Mouse (Mus musculus): ENCODE results near the gene Pgd. TPM values are rescaled to one million over a fixed set of nuclear protein-coding genes. Genes with fewer than 3 reads are reported as not detected.

Gene Pgd
- polyA plus RNA-seq, 1 experiment from 2014 or later: 100 TPM

DNA sequence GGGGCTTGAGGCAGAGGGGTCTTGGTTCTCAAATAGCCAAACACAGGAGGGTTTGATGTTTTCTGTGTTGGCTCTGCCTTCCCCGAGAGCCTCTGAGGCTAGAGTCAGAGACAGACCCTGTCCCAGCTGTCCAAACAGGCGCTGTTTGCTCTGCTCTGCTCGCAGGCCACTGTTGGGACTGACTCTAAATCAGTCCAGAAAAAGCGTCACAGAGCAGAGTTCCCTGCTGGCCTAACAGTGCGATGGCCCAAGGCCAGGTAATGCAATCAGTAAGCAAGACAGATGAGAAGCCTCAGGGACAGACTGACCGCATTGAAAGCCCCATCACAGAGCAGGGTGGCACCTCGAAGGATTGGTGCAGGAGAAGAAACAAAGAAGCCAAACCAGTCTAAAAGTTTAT, 17.0 kb downstream of the Pgd start:
- Histone ChIP-seq H3K9me3 (no peaks in the 10 kb centered on the region), H3K4me1 (peaks cover 8% of the 10 kb centered on the region; the same call in 1 of the 2 replicates), H3K4me2 (no peak overlapping the region), H3K4me3 (no peak overlapping the region), H3K27ac (0 out of 2 replicates have a peak overlapping the region, but pooled peaks have one; percentile 11), H3K27me3 (no peaks in the 10 kb centered on the region), H3K36me3 (peaks cover 56% of the 10 kb centered on the region), H3K9ac (no peak overlapping the region)
- no peak for ATAC-seq (ENCODE audit: insufficient number of reproducible peaks, insufficient read depth, low FRiP score, low TSS enrichment, low read depth)
- WGBS: 76% methylated on average over 7 of the region's 7 CpGs

DNA sequence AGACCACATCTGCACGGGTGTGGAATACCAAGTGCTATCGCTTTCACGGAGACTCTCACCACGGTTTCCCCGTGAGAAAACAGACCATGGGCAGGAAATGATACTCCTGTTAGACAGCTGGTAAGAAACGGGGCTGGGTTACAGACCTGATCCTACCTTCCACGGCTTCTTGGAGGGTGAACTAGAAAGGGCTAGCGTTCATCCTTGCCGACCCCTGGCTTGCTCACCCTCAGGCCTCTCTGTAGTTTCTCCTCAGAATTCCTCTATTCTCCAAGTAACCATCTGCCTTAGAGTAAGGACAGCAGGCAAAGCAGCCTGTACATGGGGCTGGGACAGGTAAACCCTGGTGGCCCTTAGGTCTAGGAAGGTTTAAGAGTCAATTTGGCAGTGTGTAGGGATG, 17.4 kb downstream of the Pgd start:
- Histone ChIP-seq H3K27ac (0 out of 2 replicates have a peak overlapping the region, but pooled peaks have one; percentile 11), H3K4me1 (peaks cover 8% of the 10 kb centered on the region; the same call in 1 of the 2 replicates), H3K9me3 (no peaks in the 10 kb centered on the region), H3K27me3 (no peaks in the 10 kb centered on the region), H3K4me3 (no peak overlapping the region), H3K4me2 (no peak overlapping the region), H3K9ac (no peak overlapping the region), H3K36me3 (peaks cover 52% of the 10 kb centered on the region)
- 73% methylated on average over 9 of the region's 9 CpGs for WGBS
- no peak for ATAC-seq (ENCODE audit: insufficient number of reproducible peaks, insufficient read depth, low FRiP score, low TSS enrichment, low read depth)

- H3K4me2 ChIP-seq: no peak overlapping the region
- H3K4me1 ChIP-seq: peaks cover 8% of the 10 kb centered on the region; the same call in 1 of the 2 replicates
- H3K9me3 ChIP-seq: no peaks in the 10 kb centered on the region
- H3K4me3 ChIP-seq: no peak overlapping the region
- H3K27ac ChIP-seq: no peak overlapping the region
- no peak overlapping the region for H3K9ac ChIP-seq
- 71% methylated on average over 4 of the region's 4 CpGs for WGBS
- H3K27me3 ChIP-seq: no peaks in the 10 kb centered on the region
- ATAC-seq (ENCODE audit: insufficient number of reproducible peaks, insufficient read depth, low FRiP score, low TSS enrichment, low read depth): no peak
- H3K36me3 ChIP-seq: peaks cover 41% of the 10 kb centered on the region
These were observed 18.5 kb downstream of the Pgd start for GRCm38 (mm10) chr4:149148084-149148483.

- H3K9ac ChIP-seq: no peak overlapping the region
- peaks cover 8% of the 10 kb centered on the region; the same call in 1 of the 2 replicates for H3K4me1 ChIP-seq
- no peaks in the 10 kb centered on the region for H3K27me3 ChIP-seq
- ATAC-seq (ENCODE audit: insufficient number of reproducible peaks, insufficient read depth, low FRiP score, low TSS enrichment, low read depth): no peak
- H3K36me3 ChIP-seq: peaks cover 35% of the 10 kb centered on the region
- 80% methylated on average over 7 of the region's 7 CpGs for WGBS
- no peak overlapping the region for H3K4me2 ChIP-seq
- no peak overlapping the region for H3K27ac ChIP-seq
- H3K4me3 ChIP-seq: no peak overlapping the region
- no peaks in the 10 kb centered on the region for H3K9me3 ChIP-seq
These were observed 19.0 kb downstream of the Pgd start for GRCm38 (mm10) chr4:149147528-149147927.

DNA sequence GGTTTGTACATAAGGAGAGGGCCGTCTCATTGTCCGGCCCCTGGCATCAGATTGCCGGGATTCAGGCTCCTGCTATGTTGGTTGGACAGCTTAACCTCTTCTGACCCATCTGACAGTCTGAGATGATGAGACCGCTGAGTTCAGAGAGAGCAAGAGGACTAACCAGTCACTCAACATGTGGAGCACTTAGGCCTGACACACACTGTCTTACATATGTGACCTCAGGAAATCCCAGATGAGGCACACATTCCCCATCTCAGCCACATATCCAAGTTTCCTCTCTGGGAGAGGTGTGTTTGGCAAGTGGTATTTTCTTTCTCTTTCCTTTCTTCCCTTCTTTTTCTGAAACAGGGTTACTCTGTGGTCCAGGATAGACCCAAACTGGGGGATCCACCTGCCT, 21.4 kb downstream of the Pgd start:
- H3K9me3 ChIP-seq: no peaks in the 10 kb centered on the region
- no peak overlapping the region for H3K4me2 ChIP-seq
- 67% methylated on average over 4 of the region's 4 CpGs for WGBS
- no peak for ATAC-seq (ENCODE audit: insufficient number of reproducible peaks, insufficient read depth, low FRiP score, low TSS enrichment, low read depth)
- H3K4me1 ChIP-seq: peaks cover 8% of the 10 kb centered on the region; the same call in 1 of the 2 replicates
- no peak overlapping the region for H3K27ac ChIP-seq
- H3K4me3 ChIP-seq: no peak overlapping the region
- H3K9ac ChIP-seq: no peak overlapping the region
- H3K27me3 ChIP-seq: no peaks in the 10 kb centered on the region
- H3K36me3 ChIP-seq: peaks cover 13% of the 10 kb centered on the region

GRCm38 (mm10) chr4:149144459-149144858, 22.1 kb downstream of the Pgd start:
- WGBS: 7% methylated on average over 3 of the region's 3 CpGs
- Histone ChIP-seq H3K4me2 (no peak overlapping the region), H3K9me3 (no peaks in the 10 kb centered on the region), H3K4me1 (peaks cover 8% of the 10 kb centered on the region; the same call in 1 of the 2 replicates), H3K27ac (no peak overlapping the region), H3K9ac (0 out of 2 replicates have a peak overlapping the region, but pooled peaks have one; percentile 11), H3K27me3 (no peaks in the 10 kb centered on the region), H3K4me3 (no peak overlapping the region), H3K36me3 (peaks cover 6% of the 10 kb centered on the region; the same call in 1 of the 2 replicates)
- ATAC-seq (ENCODE audit: insufficient number of reproducible peaks, insufficient read depth, low FRiP score, low TSS enrichment, low read depth): peak; percentile 56; the same call in 1 of the 2 replicates

GRCm38 (mm10) chr4:149143594-149143993, 23.0 kb downstream of the Pgd start:
- Histone ChIP-seq H3K27ac (no peak overlapping the region), H3K36me3 (no peaks in the 10 kb centered on the region), H3K9ac (no peak overlapping the region), H3K4me2 (no peak overlapping the region), H3K27me3 (no peaks in the 10 kb centered on the region), H3K4me3 (no peak overlapping the region), H3K4me1 (peaks cover 8% of the 10 kb centered on the region; the same call in 1 of the 2 replicates), H3K9me3 (no peaks in the 10 kb centered on the region)
- no peak for ATAC-seq (ENCODE audit: insufficient number of reproducible peaks, insufficient read depth, low FRiP score, low TSS enrichment, low read depth)
- WGBS: 39% methylated on average over 4 of the region's 4 CpGs

DNA sequence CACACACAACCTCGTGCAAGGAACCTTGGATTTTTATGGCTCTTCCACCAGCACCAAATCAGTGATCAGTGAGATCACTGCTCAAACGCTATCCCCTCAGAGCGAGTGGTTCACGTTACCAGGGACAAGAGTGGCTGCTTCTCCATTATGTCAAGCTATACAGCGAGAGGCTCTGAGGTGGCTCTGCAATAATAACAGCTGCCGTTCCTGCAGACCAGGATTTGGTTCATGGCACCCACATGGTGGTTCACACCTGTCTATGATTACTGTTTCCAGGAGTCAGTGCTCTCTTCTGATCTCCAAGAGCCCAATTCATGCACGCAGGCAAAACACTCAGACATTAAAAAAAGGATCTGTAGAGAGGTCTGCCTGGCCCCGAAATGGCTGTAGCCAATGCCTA, 28.1 kb downstream of the Pgd start:
- no peak overlapping the region for H3K4me3 ChIP-seq
- H3K9ac ChIP-seq: no peak overlapping the region
- peaks cover 8% of the 10 kb centered on the region for H3K4me1 ChIP-seq
- no peaks in the 10 kb centered on the region for H3K36me3 ChIP-seq
- H3K27me3 ChIP-seq: no peaks in the 10 kb centered on the region
- H3K4me2 ChIP-seq: no peak overlapping the region
- no peak for ATAC-seq (ENCODE audit: insufficient number of reproducible peaks, insufficient read depth, low FRiP score, low TSS enrichment, low read depth)
- 53% methylated on average over 8 of the region's 8 CpGs for WGBS
- H3K27ac ChIP-seq: no peak overlapping the region
- H3K9me3 ChIP-seq: no peaks in the 10 kb centered on the region

DNA sequence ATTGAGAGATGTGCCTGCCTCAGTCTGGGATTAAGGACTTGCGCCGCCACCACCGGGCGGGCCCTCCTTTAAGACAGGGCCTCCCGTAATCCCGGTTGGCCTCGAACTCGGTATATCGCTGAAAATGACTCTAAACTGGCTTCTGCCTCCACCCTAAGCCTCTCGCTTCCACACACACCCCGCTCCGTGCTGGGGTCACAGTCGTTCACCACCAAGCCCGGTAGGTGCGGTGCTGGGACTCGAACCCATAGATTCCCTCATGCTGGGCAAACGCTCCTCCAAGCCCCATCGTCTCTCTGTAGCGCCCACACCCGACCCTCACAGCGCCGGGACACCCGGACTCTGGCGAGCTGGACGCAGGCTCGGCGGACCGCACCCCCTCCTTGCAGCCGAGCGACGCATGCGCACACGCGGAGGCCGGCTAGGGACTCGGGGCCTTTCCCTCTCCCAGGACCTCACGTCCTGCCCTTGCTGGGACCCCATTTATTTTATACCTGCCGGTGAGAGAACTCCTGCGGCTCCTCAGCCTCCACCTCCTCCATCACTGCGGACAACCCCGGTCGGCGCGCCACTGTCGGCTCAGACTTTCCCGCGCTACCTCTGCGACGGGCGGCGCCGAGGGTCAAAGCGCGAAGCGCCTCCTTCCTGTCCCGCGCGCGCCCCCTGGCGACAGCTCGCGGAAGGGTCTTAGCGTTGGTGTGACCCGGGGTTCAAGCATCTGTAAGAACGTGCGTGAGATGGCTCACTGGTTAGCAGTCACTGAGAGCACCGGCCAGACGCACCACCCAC, 29.4 kb downstream of the Pgd start, which contains the start of gene Cenps:
Cenps (minus strand) TSS at position 648 of the 789 bp plus-strand sequence.
- Histone ChIP-seq H3K4me1 (peaks cover 8% of the 10 kb centered on the region), H3K36me3 (peaks cover 3% of the 10 kb centered on the region; the same call in 1 of the 2 replicates), H3K27ac (peak within 1 kb of the TSS; percentile 91), H3K4me2 (peak within 1 kb of the TSS; percentile 66), H3K4me3 (peak within 1 kb of the TSS; percentile 56), H3K27me3 (no peaks in the 10 kb centered on the region), H3K9me3 (no peaks in the 10 kb centered on the region), H3K9ac (peak within 1 kb of the TSS; percentile 70)
- peak; percentile 86 for ATAC-seq (ENCODE audit: insufficient number of reproducible peaks, insufficient read depth, low FRiP score, low TSS enrichment, low read depth)
- 1% methylated on average over 68 of the region's 68 CpGs for WGBS

GRCm38 (mm10) chr4:149136116-149136850, 30.3 kb downstream of the Pgd start:
- peak overlapping the region; percentile 70 for H3K9ac ChIP-seq
- peak overlapping the region; percentile 66 for H3K4me2 ChIP-seq
- no peaks in the 10 kb centered on the region for H3K9me3 ChIP-seq
- no peaks in the 10 kb centered on the region for H3K27me3 ChIP-seq
- H3K4me3 ChIP-seq: peak overlapping the region; percentile 56
- 41% methylated on average over 18 of the region's 18 CpGs for WGBS
- peaks cover 8% of the 10 kb centered on the region for H3K4me1 ChIP-seq
- no peak for ATAC-seq (ENCODE audit: insufficient number of reproducible peaks, insufficient read depth, low FRiP score, low TSS enrichment, low read depth)
- peaks cover 12% of the 10 kb centered on the region for H3K36me3 ChIP-seq
- H3K27ac ChIP-seq: peak overlapping the region; percentile 91

DNA sequence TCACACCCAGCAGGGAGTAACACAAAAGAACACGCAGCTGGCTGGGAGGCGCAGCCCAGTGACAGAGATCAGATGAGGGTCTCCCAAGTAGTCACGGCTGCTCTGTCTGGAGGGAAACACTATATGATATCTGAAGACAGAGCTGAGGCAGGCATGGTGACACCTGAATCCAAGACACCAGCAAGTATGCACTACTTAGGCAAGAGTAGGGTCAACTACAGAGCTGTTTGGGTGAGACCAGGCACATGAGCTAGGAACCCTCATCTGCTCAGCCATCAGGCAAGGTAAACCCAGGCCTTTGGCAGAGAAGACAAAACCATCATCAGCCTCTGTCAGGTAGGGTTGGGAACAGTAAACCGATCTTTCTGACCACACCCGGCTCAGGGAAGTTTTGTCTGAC, 33.2 kb downstream of the Pgd start:
- no peak overlapping the region for H3K9ac ChIP-seq
- no peaks in the 10 kb centered on the region for H3K27me3 ChIP-seq
- 81% methylated on average over 5 of the region's 5 CpGs for WGBS
- H3K4me3 ChIP-seq: no peak overlapping the region
- peaks cover 8% of the 10 kb centered on the region for H3K4me1 ChIP-seq
- no peaks in the 10 kb centered on the region for H3K9me3 ChIP-seq
- ATAC-seq (ENCODE audit: insufficient number of reproducible peaks, insufficient read depth, low FRiP score, low TSS enrichment, low read depth): no peak
- H3K36me3 ChIP-seq: peaks cover 33% of the 10 kb centered on the region
- no peak overlapping the region for H3K4me2 ChIP-seq
- no peak overlapping the region for H3K27ac ChIP-seq
